ENCODE assay signal across 8 mouse cellular contexts in the genomic region with DNA sequence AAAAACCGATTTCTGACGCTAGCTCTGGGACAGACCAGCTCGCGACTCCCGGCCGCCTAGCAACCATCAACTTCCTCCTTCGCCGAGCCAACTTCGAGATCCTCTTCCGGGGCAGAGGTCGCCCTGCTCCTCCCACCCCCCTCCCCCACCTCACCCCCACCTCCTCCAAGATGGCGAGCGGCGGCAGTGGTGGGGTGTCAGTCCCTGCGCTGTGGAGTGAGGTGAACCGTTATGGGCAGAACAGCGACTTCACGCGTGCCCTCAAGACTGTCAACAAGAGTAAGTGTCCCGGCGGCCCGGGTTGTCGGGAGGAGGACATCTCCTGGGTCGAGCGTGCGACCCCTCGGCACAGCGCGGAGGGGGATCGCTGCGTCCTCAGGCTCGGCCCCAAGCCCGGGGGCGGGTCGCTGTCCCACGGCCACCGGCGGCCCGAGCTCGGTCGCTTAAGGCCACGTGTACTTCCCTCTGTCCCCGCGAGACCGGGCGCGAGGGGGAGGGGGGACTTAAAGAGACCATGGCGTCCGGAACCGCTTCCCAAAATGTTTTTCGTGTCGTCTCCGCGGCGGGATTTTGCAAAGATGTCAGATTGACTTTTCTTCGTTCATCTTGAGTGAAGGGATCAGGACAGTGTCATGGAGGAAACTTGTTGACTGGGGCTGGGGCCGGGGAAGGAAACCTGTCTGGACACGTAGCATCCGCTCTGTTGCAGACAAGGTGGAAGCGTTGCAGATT. TPM values are rescaled to one million over a fixed set of nuclear protein-coding genes. Genes with fewer than 3 reads are reported as not detected.
A peak's percentile ranks its signal among the peaks of the same experiment; 100 is the strongest.
DNase-seq lines count a peak whose midpoint lies in the region; ATAC-seq lines count a peak whose summit lies in the region.

A gene (plus strand): TSS at position 130 of the 732 bp plus-strand sequence.

- H3K27me3 ChIP-seq in hindbrain, embryonic 14.5 days (ENCODE audit: control insufficient read depth, insufficient read depth, low read length) = no peaks in the 10 kb centered on the region

- peaks cover 15% of the 10 kb centered on the region for H3K4me1 ChIP-seq in hindbrain, embryonic 14.5 days (replicated peaks; ENCODE audit: control insufficient read depth, insufficient read depth, low read length)

- no peaks in the 10 kb centered on the region for H3K9me3 ChIP-seq in hindbrain, embryonic 14.5 days (ENCODE audit: control insufficient read depth, low read length)

- peak within 1 kb of the TSS; percentile 77 for H3K4me2 ChIP-seq in hindbrain, embryonic 14.5 days (replicated peaks)

- peak; percentile 96 for ATAC-seq in hindbrain, embryonic 14.5 days (ENCODE audit: low FRiP score)

- under 1% methylated on average over 60 of the region's 60 CpGs for WGBS in hindbrain, embryonic 14.5 days

- DNase-seq in T-cell, adult 2 months (ENCODE audit: low spot score) = peak; percentile 83
- peak; percentile 83 to 92 for DNase-seq in cerebellum, postnatal 25 days
- DNase-seq in frontal cortex, postnatal 36 days (ENCODE audit: low spot score in 2 of 2) = peak; percentile 68 to 75
- peak; percentile 88 for DNase-seq in hindbrain, embryonic 14.5 days (ENCODE audit: low spot score)
- DNase-seq in layer of hippocampus, postnatal 25 days (ENCODE audit: extremely low spot score in 1 of 2, low spot score in 1 of 2) = peak; percentile 66 to 86
- peak; percentile 85 for DNase-seq in lung, postnatal 14 days
- DNase-seq in ovary, postnatal 36 days (ENCODE audit: low spot score) = peak; percentile 80
- DNase-seq in thymus, postnatal 14 days = peak; percentile 87

- peak within 1 kb of the TSS; percentile 81 for H3K4me3 ChIP-seq in hindbrain, embryonic 14.5 days (replicated peaks; ENCODE audit: low read length)

- H3K9ac ChIP-seq in hindbrain, embryonic 14.5 days = peak within 1 kb of the TSS; percentile 82

- H3K36me3 ChIP-seq in hindbrain, embryonic 14.5 days (replicated peaks; ENCODE audit: control insufficient read depth, insufficient read depth) = peaks cover 25% of the 10 kb centered on the region

- H3K27ac ChIP-seq in hindbrain, embryonic 14.5 days = peak within 1 kb of the TSS; percentile 87

RNA-seq across cellular contexts. Expression of the gene that starts here (rescaled TPM):
- polyA plus RNA-seq in hindbrain, embryonic 14.5 days (2014; fragmentation: Nextera tagmentation; extraction: Ambion mirVana) = 87.6 and 95.2 TPM in 2 replicates
- total RNA-seq in layer of hippocampus, postnatal 25 days (2021) = 100 to 1,000 TPM; 107 to 108 TPM

Comparison
In these comparisons a context has a peak if more than half of its experiments do, and no peak if none do; other contexts are left out.
1. Peak in every context shown above with its lines: DNase-seq, ATAC-seq, H3K4me3 ChIP-seq and H3K27ac ChIP-seq.